Mouse (Mus musculus): ENCODE results near the gene Usp37. TPM values are rescaled to one million over a fixed set of nuclear protein-coding genes. Genes with fewer than 3 reads are reported as not detected.
"Not testable (repeated sequence)": the region's sequence is repeated elsewhere in the genome, so short reads cannot be mapped to it uniquely, and the experiment has no call there.

Usp37 gene
- 10 to 100 TPM; 22.7 to 27.4 TPM for total RNA-seq (2021)
- long read RNA-seq, partial matches to known transcripts: 2 of 26 reads
- long read RNA-seq, other reads (novel, unspliced or antisense): 24 of 26 reads

DNA sequence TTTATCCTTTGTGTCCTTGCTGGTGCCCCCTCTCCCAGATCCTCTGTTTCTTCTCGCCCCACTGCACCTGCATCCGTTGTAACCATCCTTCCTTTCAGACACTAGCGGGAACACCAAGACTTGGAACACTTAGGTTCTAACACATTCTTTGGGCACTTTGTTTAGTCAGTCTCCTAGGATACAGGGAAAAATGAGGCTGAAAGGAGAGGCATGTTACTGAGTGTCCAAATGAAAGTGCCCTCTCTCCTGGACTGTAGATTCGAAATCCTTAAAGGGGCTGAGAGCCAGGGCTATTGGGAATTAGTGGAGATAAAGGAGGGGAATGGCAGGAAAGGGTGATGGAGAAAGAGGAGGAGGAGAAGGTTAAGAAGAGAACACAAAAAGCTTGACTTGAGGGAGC is at the start of gene Usp37:
Usp37 (minus strand) TSS at position 101 of the 400 bp plus-strand sequence.
- no peak for DNase-seq (ENCODE audit: low spot score in 2 of 2)

DNA sequence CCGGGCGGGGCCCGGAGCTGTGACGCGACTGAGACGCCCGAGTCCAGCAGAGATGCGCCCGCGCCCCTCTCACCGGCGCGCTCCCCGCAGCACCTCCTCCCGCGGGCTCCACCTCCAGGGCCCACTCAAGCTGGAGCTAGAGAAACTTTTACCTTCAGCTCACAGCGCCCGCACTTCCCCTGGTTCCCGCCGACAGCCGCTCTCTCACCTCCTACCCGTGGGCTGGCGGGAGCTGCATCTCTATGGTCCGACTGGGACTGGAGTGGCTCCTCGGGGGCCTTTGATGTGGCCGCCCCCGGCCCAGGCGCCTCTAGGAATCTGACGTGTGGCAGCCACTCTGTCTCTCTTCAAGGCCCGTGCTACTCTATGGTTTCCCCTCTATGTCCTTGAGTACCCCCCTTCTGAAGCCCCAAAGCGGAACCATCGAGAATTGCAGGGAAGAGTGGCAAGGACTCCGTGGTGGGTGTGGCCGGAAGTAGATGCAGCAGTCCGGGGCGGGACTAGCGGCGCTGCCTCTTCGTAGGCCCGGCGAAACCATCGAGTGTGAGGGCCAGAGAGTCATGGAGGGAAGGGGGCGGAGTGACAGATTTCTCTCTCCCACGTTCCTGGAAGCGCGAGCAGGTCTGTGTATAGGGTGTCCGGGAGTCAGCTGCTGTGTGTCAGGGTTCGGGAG is 43.8 kb upstream of the Usp37 start, which contains the start of the genes Zfp142 and Bcs1l:
Zfp142 (minus strand) TSS at position 474 of the 673 bp plus-strand sequence.
Bcs1l (plus strand) TSS at position 517 of the 673 bp plus-strand sequence.
- peak; percentile 99 for DNase-seq (ENCODE audit: low spot score in 2 of 2)

DNA sequence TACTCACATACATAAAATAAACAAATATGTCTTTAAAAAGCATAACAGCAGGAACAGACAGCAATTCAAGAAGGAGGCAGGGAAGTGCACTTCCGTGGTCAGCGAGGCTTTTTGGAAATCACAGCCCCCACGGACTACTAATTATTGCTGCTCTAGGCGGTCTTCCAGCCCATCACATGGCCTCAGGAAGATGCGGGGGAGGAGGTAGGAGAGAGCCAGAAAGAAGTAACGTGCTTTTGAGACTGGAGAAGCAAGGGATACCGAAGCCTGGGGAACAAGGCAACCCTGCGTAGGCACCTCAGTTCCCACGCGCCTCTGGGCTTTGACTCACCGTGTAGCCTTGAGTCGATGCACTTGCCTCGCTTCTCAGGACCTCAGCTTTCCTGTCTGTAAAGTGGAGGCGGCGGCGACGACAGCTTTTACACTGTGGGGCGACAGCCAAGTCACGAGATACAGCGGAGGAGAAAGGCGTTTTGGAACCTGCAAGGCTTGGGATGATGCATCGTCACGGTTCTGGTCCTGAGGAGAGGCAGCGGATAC is 43.2 kb upstream of the Usp37 start:
- DNase-seq (ENCODE audit: low spot score in 2 of 2): no peak

DNA sequence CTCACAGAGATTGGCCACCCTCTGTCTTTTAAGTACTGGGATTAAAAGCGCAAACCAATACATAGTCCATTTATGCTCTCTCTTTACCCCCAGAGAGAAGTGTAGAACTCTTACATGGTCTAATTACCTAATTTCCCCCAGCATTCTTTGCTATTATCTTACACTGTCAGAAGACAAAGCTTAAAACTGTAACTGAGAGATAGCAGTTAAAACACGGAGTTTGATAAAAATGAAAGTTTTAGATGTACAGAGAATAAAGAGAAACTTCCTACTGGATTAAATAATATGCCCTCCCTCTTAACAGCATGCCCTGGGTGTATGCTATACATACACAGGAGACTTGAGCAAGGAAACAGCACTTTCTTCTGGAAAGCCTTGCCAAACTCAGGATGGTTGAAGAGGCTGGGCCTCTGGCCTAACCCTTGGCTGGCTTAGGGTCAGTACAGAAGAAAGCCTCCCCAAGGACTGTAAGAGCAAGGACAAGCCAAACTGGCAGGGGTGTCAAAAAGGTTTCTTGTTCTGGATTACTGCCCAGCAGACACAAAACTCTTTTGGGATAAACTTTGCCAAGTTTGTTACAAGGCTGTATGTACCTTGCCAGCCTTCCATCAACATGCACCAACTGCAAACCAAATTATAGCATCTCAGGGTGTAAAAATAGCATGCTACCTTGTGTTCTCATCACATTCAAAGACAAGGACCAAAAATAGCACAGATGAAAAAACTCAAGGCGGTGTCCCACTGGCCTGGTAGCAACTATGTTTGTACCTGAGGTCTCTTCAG is 40.7 kb upstream of the Usp37 start:
- no peak for DNase-seq (ENCODE audit: low spot score in 2 of 2)

DNA sequence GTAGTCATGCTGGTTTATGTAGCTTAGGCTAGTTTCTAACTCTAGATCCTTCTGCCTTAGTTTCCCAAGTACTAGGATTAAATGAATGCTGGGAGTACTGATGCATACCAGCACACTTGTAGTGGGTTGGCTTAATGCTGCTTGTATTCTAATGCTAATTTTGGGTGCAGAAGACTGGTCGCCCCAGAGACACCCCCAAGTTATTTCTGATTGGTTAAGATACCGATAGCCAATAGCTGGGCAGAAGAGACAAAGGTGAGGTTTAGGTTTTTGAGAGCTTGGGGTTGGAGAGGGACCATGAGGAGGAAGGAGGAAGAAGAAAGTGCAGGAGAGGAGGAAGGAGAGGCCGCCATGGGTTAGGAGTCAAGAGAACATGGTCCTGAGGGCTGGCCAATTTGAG is 38.5 kb upstream of the Usp37 start:
- DNase-seq (ENCODE audit: low spot score in 2 of 2): no peak

DNA sequence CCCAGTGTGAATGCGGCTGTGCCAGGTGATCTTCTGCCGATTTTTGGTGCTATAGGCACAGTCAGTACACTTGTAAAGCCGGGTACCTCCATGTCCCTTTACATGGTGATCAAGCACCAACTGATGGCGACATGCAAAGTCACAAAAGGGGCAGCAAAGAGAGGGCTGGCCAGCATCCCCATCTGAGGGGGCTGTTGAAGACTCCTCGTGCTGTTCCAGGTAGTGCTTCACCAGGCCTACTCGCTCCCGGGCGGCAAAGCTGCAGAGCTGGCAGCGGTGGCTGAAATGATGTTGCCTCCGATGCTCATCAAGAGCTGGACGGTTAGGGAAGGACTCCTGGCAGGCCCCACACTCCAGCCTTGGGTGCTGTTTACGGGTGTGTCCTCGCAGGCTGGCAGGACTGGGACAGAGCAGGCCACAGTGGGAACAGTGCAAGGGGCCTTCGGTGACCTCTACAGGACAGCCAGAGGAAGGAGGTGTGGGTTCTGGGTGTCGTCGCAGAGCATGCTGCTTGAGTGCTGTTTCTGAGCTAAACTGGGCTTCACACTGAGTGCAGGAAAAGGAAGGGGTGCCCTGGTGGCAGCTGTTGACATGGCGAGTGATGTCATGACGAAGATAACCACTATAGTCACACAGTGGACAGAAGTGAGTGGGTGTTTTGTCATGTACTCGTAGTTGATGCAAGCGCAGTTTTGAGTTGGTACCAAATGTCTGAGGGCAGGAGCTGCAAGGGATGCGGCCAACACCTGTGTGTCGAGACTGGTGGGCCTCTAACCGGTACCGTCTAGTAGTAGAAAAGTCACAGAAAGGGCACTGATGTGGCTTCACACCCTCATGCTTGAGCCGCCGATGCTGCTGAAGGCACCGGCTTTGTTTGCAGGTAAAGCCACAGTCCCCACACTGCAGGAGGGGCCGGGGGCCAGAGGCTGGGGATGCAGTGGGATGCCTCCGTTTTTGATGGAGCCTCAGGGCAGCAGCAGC is 25.9 kb upstream of the Usp37 start:
- no peak for DNase-seq (ENCODE audit: low spot score in 2 of 2)

DNA sequence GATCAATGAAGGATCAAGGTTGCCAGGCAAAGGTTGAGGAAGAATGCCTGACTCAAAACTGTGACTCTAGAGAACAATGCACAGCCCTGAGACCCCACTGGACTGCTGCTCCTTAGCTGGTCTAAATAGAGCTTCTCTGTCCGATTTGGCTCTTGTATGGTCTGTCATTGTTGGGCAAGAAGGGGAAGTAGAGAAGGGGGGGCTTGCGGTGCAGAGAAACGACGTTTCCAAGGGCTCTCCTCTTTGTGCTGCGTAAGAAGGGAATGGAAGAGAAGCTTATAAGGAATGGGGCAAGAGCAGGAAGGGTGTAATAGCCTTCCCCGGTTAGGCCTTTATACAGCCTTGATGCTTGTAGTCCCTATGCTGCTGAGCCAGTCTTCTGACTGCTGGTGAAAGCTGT is 21.8 kb upstream of the Usp37 start:
- DNase-seq (ENCODE audit: low spot score in 2 of 2): no peak

DNA sequence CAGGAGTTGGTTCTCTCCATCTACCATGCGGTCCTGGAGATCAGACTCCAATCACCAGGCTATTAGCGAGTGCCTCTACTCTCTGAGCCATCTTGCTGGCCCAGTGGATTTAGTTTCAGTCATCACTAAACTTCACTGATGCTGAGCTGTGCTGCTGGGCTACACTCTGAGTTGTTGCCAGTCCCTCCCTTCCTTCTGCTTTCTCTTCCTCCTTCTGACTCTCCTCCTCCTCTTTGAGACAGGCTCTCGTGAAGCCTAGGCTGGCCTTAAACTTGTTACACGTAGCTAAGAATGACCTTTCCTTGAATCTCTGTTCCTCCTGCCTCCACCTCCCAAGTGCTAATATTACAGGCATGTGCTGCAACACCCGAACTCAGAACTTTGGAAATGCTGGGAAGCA is 15.0 kb upstream of the Usp37 start:
- no peak for DNase-seq (ENCODE audit: low spot score in 2 of 2)

DNA sequence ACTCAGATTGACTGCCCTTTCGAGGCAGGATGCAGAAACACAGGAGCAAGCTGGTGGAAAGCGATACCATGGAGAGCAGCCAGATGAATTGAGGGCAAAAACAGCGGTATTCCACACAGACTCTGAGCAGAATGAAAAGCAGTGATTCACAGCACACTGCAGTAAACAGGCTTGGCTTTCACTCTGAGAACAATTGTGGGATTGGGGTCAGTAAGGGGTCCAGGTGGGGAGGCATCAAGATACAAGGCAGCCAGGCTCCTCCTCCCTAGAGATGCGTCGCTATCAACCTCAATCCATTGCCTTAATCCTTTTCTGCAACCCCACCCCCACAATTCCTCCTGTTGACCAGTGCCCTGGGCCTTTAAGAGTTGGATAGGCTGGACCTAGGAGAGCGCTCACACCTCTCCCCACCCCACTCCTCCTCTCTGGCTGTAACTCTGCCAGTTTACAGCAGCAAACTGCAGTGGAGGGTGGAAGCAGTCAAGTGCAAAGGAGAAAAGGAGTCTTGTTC is 1.6 kb downstream of the Usp37 start, which contains the start of gene Plcd4:
Plcd4 (plus strand) TSS at position 438 of the 511 bp plus-strand sequence.
- DNase-seq (ENCODE audit: low spot score in 2 of 2): peak; percentile 22 to 51

DNA sequence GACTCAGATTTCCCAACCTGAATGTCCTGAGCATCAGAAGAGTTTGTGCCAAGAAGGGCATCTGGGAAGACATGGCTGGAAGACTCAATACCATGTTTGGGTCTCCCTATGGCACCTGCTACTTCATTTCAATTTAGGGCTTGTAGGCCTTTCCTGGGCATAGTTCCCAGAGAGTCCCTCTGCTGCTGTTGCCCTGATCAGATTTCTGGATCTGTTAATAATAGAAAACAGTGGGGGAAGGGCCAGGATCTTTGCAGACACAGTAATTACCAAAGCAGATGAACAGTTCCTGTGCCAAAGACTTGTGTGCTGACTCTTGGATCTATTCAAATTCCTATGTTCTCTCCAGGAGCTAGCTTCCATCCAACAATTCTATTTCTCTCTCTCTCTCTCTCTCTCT is 5.4 kb downstream of the Usp37 start:
- DNase-seq (ENCODE audit: low spot score in 2 of 2): peak; percentile 66 to 84

DNA sequence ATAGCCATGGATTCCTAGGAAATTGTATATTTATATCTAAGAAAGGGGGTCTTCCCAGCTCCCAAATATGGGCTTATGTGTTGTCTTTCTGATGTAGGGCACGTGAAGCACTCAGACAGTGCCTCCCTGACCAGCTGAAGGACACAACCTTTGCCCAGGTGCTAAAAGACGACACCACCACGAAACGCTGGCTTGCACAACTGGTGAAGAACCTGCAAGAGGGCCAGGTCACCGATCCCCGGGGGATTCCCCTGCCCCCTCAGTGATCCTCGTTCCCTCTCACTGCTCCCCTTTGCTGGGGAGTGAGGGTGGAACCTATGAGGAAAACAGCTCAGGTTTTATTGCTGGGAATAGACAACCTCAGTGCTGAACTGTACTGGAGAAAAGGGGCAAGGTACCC is 15.5 kb downstream of the Usp37 start:
- no peak for DNase-seq (ENCODE audit: low spot score in 2 of 2)

DNA sequence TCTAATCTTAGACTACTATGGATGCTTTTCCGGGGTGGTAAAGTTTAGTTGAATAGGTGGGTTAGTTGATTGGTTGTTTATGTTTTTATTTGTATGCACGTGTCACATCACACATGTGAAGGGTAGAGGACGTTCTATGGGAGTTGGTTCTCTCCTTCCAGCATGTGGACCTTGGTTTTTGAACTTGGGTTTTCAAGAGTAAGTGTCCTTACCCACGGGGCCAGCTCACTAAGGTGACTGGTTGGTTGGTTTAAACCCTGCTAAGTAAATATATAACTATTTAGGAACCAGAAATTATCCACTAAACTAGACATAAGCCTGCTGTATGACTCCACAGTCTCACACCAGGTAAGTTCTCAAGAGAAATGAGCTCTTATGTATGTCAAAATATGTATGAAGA is 19.3 kb downstream of the Usp37 start:
- DNase-seq (ENCODE audit: low spot score in 2 of 2): no peak

DNA sequence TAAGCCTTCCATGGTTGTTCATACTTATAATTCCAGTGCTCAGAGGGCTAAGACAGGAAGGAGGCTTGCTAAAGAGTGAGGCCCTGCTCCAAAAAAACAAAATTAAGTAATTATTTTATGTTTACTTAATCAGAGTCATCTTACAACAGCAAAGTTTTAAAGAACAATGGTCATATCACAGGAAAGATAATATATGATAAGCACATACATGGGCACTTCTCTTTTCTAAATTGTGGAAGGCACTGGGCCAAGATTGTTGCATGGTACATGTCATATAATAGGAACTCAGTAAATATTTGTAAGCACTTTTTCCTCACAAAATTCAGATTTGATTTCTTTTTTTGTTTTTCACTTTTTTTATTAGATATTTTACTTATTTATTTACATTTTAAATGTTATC is 24.2 kb downstream of the Usp37 start:
- no peak for DNase-seq (ENCODE audit: low spot score in 2 of 2)

DNA sequence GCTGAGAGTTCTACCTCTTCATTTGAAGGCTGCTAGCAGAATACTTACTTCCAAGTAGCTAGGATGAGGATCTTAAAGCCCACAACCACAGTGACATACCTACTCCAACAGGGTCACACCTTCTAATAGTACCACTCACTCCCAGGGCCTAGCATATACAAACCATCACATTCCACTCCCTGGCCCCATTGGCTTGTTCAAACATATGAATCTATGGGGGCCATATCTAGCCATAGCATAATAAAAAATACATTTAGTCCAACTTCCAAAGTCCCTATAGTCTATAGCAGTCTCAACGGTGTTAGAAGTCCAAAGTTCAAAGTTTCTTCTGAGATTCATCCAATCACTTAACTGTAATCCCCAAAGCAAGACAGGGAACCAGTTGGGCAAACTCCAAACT is 31.1 kb downstream of the Usp37 start:
- not testable (repeated sequence) for DNase-seq (ENCODE audit: low spot score in 2 of 2)

DNA sequence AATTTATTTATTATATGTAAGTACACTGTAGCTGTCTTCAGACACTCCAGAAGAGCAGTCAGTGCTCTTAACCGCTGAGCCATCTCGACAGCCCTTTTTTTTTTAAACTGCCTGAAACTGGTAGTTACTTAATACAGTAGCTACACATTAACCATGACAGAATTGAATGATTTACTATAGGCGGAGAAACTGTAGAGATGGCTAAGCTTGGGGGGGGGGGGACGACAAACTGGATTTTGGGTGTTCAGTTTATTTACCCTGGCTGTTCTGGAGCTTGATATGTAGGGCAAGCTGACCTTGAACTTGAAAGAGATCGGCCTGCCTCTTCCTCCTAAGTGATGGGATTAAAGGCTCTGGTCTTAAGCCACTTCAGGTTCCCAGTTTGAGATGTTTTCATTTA is 32.8 kb downstream of the Usp37 start:
- no peak for DNase-seq (ENCODE audit: low spot score in 2 of 2)

DNA sequence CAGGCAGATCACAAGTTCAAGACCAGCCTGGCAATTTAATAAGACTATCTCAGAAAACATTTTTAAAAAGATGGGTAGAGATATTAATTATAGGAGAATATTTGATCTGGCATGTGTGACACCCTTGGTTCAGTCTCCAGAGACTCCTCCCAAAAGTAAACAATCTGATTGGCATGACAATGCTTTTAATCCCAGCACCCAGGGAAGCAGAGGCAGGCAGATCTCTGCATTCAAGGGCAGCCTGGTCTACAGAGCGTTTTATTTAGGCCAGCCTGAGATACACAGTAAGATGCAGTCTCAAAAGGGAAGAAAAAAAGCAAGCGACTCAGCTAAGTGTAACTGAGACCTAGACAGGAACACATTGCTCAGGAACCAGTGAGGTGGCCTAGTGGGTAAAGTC is 36.3 kb downstream of the Usp37 start:
- no peak for DNase-seq (ENCODE audit: low spot score in 2 of 2)

DNA sequence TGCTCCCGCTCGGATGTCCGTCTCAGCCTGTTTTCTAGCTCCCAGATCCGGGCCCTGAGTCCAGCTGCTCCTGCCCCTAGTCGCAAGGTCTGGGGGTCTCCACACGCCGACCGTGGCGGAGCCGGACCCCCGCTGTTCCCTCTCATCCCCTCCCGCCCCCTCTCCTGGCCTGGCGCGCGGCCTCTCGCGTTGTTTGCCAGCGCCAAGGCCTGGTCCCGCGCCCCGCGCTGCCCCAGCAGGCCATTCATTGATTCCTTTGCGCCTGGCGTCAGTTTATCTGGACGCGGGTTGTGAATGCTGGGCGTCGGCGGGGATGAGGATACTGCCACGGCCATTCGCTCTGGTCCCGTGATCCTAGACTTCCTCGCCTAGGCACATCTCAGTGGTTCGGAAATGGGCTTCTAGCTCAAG is 37.6 kb downstream of the Usp37 start:
- DNase-seq (ENCODE audit: low spot score in 2 of 2): no peak

DNA sequence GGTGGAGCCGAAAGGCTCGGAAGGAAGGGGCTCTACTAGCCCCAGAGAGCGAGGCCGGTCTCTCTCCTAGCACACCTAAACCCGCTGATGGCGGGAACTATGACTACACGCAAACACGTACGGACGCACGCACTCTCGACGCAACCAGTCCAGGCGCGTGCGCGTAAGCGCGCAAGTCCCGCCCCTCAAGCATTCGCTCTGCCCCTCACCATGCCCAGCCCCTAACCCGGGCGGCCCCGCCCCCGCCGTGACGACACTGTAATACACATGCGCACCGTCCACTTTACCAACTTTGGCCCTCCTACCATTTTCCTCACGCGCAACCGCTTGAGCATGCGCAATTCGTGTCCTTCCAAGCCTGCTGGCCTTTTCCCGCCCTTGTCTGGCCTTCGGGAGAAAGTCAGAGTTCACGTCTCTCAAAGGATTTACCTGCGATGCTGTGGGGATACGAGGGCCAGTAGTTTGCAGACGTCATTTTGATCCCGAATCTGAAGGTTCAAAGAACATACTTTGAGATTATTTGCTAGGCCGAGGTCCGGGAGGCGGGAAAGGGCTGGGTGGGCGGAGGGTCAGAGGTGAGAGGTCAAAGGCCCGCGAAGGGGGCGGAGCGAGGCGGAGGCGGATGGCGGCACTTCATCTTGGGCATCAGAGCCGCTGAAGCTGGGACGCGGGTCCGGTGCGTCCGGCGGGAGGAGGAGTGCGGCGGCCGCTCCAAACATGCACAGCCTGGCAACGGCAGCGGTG is 38.2 kb downstream of the Usp37 start, which contains the start of gene Cnot9:
Cnot9 (plus strand) TSS at position 338 of the 744 bp plus-strand sequence.
- peak; percentile 100 for DNase-seq (ENCODE audit: low spot score in 2 of 2)

DNA sequence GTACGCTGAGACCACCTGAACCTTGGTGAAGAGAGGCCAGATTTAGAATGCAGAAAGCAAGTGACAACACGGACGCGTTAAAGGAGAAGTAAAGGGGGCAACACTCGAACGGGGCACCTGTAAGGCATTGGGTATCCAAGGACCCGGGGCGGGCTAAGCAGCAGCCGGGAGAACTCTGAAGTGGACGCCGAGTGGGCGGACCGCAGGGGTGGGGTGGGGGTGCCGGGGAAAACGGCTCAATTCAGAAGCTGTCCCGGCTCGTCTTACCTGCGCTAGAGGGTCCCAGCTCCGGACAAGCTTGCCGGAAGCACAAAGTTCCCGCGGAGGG is 38.7 kb downstream of the Usp37 start:
- no peak for DNase-seq (ENCODE audit: low spot score in 2 of 2)

DNA sequence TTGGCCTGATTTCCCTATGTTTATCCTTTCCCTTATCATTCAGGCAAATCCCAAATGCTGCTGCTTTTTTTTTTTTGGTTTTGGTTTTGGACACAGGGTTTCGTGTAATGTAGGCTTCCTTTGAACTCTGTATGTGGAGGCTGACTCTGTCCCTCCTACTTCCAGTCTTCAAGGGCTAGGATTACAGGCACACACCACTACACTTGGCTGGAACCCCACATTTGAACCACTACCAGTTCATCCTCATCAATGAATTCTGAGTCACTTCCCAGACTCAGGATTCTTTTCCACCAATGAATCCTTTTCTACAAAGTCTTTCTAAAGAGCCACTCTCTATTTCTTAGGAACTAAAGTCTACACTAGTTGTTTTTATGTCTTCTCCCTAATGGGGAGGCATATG is 43.0 kb downstream of the Usp37 start:
- no peak for DNase-seq (ENCODE audit: low spot score in 2 of 2)
